Mouse (Mus musculus) stomach, embryonic 14.5 days (tissue): ENCODE measurements at regions not wholly inside any gene's neighbourhood (a gene's known extent, or its start where the extent isn't known, plus 50 kb on each side); places are given as distances from the start of the nearest gene placed in this dataset.
A peak's percentile ranks its signal among the peaks of the same experiment; 100 is the strongest.

Experiments used
- ATAC-seq: fragments of 200-750 bp; cut with Nextera tagmentation; 2 replicates; pipeline ENCODE4 v1.8.0; 2017; ENCODE audit warnings: low read depth, moderate TSS enrichment; ENCODE audit not compliant: insufficient number of reproducible peaks, insufficient read depth, low FRiP score
- H3K27ac ChIP-seq: fragments of 300-500 bp; sonication (generic); 2 replicates; pipeline ENCODE4 v1.5.1; 2014; ENCODE audit warnings: mild to moderate bottlenecking, low read length, moderate library complexity, mixed read lengths
- H3K27me3 ChIP-seq: fragments of 300-500 bp; sonication (generic); 2 replicates; pipeline ENCODE4 v1.6.1; 2014; ENCODE audit warnings: low read length, control low read depth, mixed read lengths; ENCODE audit not compliant: control insufficient read depth, insufficient read depth
- H3K36me3 ChIP-seq: fragments of 300-500 bp; sonication (generic); 2 replicates; pipeline ENCODE4 v1.6.1; 2014; ENCODE audit warnings: mild to moderate bottlenecking, control low read depth, low read length, moderate library complexity, mixed read lengths; ENCODE audit not compliant: control insufficient read depth, insufficient read depth
- H3K4me1 ChIP-seq: fragments of 300-500 bp; sonication (generic); 2 replicates; pipeline ENCODE4 v1.6.1; 2014; ENCODE audit warnings: low read length, control low read depth, mixed read lengths; ENCODE audit not compliant: control insufficient read depth, insufficient read depth
- H3K4me2 ChIP-seq: fragments of 300-500 bp; sonication (generic); replicated peaks from 2 replicates; pipeline ENCODE4 v1.6.1; 2014; ENCODE audit warnings: low read depth, low read length, control low read depth
- H3K4me3 ChIP-seq: fragments of 300-500 bp; sonication (generic); 2 replicates; pipeline ENCODE4 v1.5.1; 2014; ENCODE audit warnings: low read depth, low read length, control low read depth
- H3K9ac ChIP-seq: fragments of 300-500 bp; sonication (generic); replicated peaks from 2 replicates; pipeline ENCODE4 v1.6.1; 2014; ENCODE audit warnings: low read depth, mild to moderate bottlenecking, control low read depth, low read length, moderate library complexity, mixed read lengths
- H3K9me3 ChIP-seq: fragments of 300-500 bp; sonication (generic); 2 replicates; pipeline ENCODE4 v1.6.1; 2016; ENCODE audit warnings: low read depth, low read length, control low read depth; ENCODE audit not compliant: control insufficient read depth
- WGBS: fragments of 180-500 bp; shearing (Covaris S2); extraction: QIAGEN DNeasy Blood & Tissue Kit; methylation state at CpG from one replicate; pipeline ENCODE4 v1.1.7; 2014; 5-methylcytosine and 5-hydroxymethylcytosine counted together

DNA sequence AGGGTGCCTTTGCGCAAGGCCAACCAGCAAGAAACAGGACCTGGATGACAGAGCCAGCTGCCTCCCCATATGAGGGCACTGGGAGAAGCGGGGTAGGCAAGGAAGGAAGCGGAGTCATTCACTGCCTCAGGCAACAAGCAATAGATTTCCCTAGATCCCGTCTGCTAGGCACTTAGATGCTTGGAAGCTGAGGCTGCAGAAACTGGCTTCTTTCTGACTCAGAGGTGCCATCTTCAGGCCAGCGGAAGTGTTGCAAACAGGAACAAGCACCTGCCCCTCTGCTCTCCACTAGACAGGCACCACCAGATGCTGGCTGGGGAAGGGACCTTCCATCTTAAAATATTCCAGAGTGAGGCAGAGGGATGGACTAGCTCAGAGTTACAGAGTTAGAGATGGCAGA, 188.0 kb downstream of the 4933412E24Rik start:
- peaks cover 15% of the 10 kb centered on the region for H3K4me1 ChIP-seq

DNA sequence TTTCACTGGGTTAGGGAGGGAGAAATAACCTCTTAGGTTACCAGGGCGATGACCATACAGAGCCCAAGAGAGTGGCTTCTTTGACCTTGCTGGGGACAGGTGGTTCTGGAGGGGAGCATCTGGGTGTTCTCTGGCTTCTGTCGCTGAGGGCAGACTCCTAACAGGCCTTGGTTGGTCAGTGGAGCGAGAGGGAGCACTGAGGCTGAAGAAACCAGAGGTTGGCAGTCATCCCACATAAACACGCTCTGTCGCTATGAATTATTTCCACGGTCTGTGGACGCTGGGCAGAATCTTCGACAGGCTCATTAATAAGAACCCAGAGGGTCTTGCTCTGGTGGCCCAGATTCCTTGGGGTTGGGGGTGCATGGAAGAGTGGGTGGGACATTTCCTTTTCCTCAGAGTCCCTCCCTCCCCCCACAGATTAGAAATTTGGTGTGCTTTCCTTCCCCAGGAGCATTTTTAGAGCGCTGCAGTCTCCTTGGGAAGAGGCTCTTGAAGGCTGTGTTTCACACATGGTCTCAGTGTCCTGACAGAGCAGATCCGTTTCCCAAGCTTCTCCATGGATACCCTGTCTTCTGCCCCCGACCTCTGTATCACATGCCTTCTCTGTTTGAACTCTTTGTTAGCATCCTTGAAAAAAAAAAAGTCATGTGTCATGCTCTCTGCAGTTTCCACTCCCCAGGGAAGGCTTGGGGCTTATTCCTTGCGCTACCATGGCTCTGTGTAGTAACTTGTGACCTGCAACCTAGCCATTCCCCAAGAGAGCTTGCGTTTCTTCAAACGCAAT, 190.1 kb downstream of the 4933412E24Rik start:
- Histone ChIP-seq H3K4me2 (no peak overlapping the region), H3K4me1 (peaks cover 24% of the 10 kb centered on the region), H3K9ac (no peak overlapping the region), H3K36me3 (no peaks in the 10 kb centered on the region), H3K27ac (no peak overlapping the region), H3K9me3 (no peaks in the 10 kb centered on the region), H3K4me3 (no peak overlapping the region), H3K27me3 (no peaks in the 10 kb centered on the region)
- 0 out of 2 replicates have a peak, but pooled peaks have one; percentile 16 for ATAC-seq
- 50% methylated on average over 14 of the region's 14 CpGs for WGBS

More for the DNA sequence above, 188.0 kb downstream of the 4933412E24Rik start:
- Histone ChIP-seq H3K4me3 (no peak overlapping the region), H3K36me3 (no peaks in the 10 kb centered on the region), H3K4me2 (no peak overlapping the region), H3K27me3 (no peaks in the 10 kb centered on the region), H3K9ac (no peak overlapping the region), H3K27ac (no peak overlapping the region), H3K9me3 (no peaks in the 10 kb centered on the region)
- 22% methylated on average over 5 of the region's 5 CpGs for WGBS
- peak; percentile 29; the same call in 1 of the 2 replicates for ATAC-seq

DNA sequence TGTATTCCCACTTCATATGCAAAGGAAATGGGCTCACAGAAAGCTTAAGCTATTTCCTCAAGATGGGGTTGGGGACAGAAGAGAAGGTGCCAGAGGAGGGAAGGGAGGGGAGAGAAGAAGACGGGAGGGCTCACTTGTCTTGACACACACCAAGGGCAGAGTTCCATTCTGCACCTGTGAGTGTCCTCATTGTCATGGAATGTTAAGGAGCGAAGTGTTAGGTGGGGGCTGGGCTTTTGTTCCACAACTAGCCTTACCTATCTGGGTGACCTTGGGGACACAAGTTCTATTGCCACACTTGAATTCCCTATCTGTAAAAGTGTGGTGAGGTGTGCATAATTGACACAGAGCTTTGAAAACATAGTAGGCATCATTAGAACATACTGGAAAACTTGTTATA, 192.5 kb downstream of the 4933412E24Rik start:
- Histone ChIP-seq H3K4me1 (peaks cover 24% of the 10 kb centered on the region), H3K4me2 (no peak overlapping the region), H3K36me3 (no peaks in the 10 kb centered on the region), H3K27ac (no peak overlapping the region), H3K4me3 (no peak overlapping the region), H3K9ac (no peak overlapping the region), H3K9me3 (no peaks in the 10 kb centered on the region), H3K27me3 (no peaks in the 10 kb centered on the region)
- 57% methylated on average over 2 of the region's 2 CpGs for WGBS
- ATAC-seq, result no peak

DNA sequence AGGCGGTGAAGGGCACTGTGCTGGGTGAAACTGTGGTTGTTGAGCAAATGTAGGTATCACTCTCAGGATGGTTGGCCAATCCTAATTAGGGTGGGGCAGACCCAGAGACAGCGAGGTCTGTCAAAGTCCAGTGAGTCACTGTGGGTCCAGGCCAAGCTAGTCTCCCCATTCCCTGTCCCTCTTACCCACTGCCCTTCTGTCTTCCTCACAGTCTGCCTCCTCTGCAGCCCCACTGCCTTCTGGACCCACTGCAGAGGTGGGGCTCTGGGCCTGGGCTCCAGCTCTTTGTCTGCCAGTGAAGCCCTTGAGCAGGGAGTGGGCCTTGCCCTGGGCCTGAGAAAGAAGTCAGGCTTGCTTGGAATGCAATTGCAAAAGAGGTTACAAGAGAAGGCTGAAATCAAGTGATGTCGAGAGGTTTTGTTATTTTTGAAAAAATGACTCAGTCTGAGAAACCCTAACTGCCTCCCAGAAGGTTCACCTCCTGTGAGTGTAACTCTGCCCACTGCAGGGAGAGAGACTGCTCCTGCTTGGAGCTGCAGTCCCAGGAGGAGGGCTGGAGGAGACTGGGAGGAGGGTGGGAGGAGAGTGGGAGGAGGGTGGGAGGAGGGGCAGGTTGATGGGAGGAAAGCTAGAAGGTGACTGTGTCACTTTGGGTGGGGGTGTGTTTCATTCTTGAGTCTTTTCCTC, 193.3 kb downstream of the 4933412E24Rik start:
- H3K9ac ChIP-seq, result no peak overlapping the region
- no peaks in the 10 kb centered on the region for H3K36me3 ChIP-seq
- peak; percentile 43; the same call in 1 of the 2 replicates for ATAC-seq
- H3K27me3 ChIP-seq, result no peaks in the 10 kb centered on the region
- WGBS, result 52% methylated on average over 3 of the region's 3 CpGs
- no peaks in the 10 kb centered on the region for H3K9me3 ChIP-seq
- H3K27ac ChIP-seq, result peak overlapping the region; percentile 61; the same call in 1 of the 2 replicates
- no peak overlapping the region for H3K4me3 ChIP-seq
- no peak overlapping the region for H3K4me2 ChIP-seq
- peaks cover 22% of the 10 kb centered on the region for H3K4me1 ChIP-seq

DNA sequence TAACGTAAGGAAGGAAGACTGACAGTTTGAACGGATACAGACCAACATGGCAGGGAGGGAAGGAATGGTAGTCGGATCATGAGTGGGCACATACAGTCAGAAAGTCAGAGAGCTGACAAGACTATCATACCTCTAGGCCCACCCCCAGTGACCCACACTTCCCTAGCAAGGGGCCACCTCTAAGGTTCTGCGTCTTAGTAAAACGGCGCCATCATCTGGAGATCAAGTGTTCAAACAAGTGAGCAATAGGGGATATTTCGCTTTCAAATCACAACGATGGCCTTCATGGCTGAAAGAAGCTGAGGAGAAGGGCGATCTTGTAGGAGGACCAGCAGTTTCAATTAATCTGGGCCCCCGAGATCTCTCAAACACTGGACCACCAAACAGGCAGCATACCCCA, 196.1 kb downstream of the 4933412E24Rik start:
- Histone ChIP-seq H3K9me3 (no peaks in the 10 kb centered on the region), H3K4me1 (0 out of 2 replicates have a peak, but pooled peaks cover 9% of the 10 kb centered on the region), H3K9ac (no peak overlapping the region), H3K4me3 (no peak overlapping the region), H3K27me3 (no peaks in the 10 kb centered on the region), H3K27ac (no peak overlapping the region), H3K36me3 (no peaks in the 10 kb centered on the region), H3K4me2 (no peak overlapping the region)
- 79% methylated on average over 10 of the region's 10 CpGs for WGBS
- ATAC-seq, result no peak

DNA sequence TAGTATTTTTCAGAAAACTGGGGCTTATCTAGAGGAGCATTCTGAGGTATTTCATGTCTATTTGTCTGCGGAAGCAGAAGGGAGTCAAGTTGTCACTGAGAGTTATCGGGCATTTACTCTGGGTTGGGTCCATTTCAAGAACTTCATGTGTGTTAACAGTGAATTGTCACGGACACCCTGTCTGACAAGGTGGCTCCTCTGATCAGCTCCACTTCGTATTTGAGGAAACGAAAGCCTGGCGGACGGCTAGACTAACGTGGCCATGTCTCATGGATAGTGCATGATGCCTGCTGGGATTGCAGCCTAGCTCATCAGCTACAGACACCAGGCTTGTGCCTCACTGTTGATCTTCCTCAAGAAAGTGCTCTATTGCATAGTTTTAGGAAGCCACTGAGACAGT, 200.4 kb downstream of the 4933412E24Rik start:
- Histone ChIP-seq H3K27ac (no peak overlapping the region), H3K4me3 (no peak overlapping the region), H3K9me3 (no peaks in the 10 kb centered on the region), H3K36me3 (no peaks in the 10 kb centered on the region), H3K4me2 (no peak overlapping the region), H3K9ac (no peak overlapping the region), H3K27me3 (no peaks in the 10 kb centered on the region), H3K4me1 (no peaks in the 10 kb centered on the region)
- WGBS, result 83% methylated on average over 8 of the region's 8 CpGs
- no peak for ATAC-seq

DNA sequence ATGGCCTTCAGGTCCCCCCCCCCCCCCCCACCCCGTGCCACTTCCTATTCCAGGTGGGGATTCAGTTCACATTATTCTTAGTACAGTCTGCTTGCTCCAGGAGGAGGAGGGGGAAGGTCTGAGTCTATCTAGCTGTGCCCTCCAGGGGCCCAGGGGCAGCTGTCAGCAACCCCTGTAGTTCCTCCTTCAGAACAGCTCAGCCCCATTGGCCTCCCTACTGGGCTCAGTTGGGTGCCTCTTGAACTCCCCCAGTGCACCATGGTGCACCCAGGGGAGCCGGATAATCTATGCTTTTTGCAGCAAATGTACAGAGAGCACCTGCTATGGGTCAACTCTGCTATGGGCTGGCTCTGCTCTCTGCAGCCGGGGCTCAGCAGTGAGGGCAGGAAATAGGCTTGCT, 204.8 kb downstream of the 4933412E24Rik start:
- no peak overlapping the region for H3K27ac ChIP-seq
- H3K9ac ChIP-seq, result no peak overlapping the region
- no peak overlapping the region for H3K4me2 ChIP-seq
- no peaks in the 10 kb centered on the region for H3K9me3 ChIP-seq
- WGBS, result 31% methylated on average over 3 of the region's 3 CpGs
- H3K27me3 ChIP-seq, result no peaks in the 10 kb centered on the region
- no peaks in the 10 kb centered on the region for H3K36me3 ChIP-seq
- ATAC-seq, result no peak
- H3K4me1 ChIP-seq, result no peaks in the 10 kb centered on the region
- no peak overlapping the region for H3K4me3 ChIP-seq

DNA sequence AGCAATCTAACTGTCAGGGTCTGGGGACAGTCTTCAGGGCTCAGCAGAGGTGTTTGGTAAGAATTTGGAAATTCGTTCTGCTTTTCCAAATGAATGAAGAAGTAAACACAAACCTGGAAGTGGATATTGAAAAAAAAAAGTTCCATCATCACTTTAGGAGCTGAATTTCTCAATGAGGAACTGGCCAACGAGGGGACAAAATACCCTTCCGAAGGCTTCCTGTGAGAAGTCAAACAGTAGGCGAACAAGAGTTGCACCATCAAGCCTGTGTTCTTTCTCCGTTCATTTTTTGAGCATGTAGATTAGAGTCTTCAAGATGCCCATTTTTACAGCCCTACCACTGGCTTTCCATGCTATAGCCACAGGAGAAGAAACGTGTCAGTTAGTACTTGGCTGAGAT, 207.1 kb downstream of the 4933412E24Rik start:
- WGBS, result 95% methylated on average over 6 of the region's 6 CpGs
- H3K4me3 ChIP-seq, result no peak overlapping the region
- no peak for ATAC-seq
- H3K27ac ChIP-seq, result no peak overlapping the region
- no peak overlapping the region for H3K9ac ChIP-seq
- no peak overlapping the region for H3K4me2 ChIP-seq
- no peaks in the 10 kb centered on the region for H3K27me3 ChIP-seq
- no peaks in the 10 kb centered on the region for H3K36me3 ChIP-seq
- H3K9me3 ChIP-seq, result no peaks in the 10 kb centered on the region
- H3K4me1 ChIP-seq, result no peaks in the 10 kb centered on the region
